Mouse (Mus musculus) heart, embryonic 16.5 days (tissue): ENCODE measurements around the gene Irf7. TPM values are rescaled to one million over a fixed set of nuclear protein-coding genes. Genes with fewer than 3 reads are reported as not detected.
A peak's percentile ranks its signal among the peaks of the same experiment; 100 is the strongest.
"Not testable (repeated sequence)": the region's sequence is repeated elsewhere in the genome, so short reads cannot be mapped to it uniquely, and the experiment has no call there.

Experiments used
- ATAC-seq: fragments of 200-750 bp; cut with Nextera tagmentation; replicated peaks from 2 replicates; pipeline ENCODE4 v1.8.0; 2017; ENCODE audit warnings: moderate number of reproducible peaks; ENCODE audit not compliant: insufficient read depth, low FRiP score; ENCODE audit errors: extremely low read depth
- H3K27ac ChIP-seq: fragments of 300-500 bp; sonication (generic); 2 replicates; pipeline ENCODE4 v1.5.1; 2014; ENCODE audit warnings: mild to moderate bottlenecking, low read length, control low read depth, moderate library complexity
- H3K27me3 ChIP-seq: fragments of 300-500 bp; sonication (generic); 2 replicates; pipeline ENCODE4 v1.6.1; 2014; ENCODE audit warnings: low read length, mixed read lengths; ENCODE audit not compliant: control insufficient read depth, insufficient read depth
- H3K36me3 ChIP-seq: fragments of 300-500 bp; sonication (generic); 2 replicates; pipeline ENCODE4 v1.6.1; 2014; ENCODE audit not compliant: control insufficient read depth, insufficient read depth
- H3K4me1 ChIP-seq: fragments of 300-500 bp; sonication (generic); 2 replicates; pipeline ENCODE4 v1.6.1; 2014; ENCODE audit warnings: low read length, mixed read lengths; ENCODE audit not compliant: control insufficient read depth, insufficient read depth
- H3K4me2 ChIP-seq: fragments of 300-500 bp; sonication (generic); 2 replicates; pipeline ENCODE4 v1.6.1; 2014; ENCODE audit warnings: low read depth, mild to moderate bottlenecking, control low read depth, low read length
- H3K4me3 ChIP-seq: fragments of 300-500 bp; sonication (generic); 2 replicates; pipeline ENCODE4 v1.5.1; 2014; ENCODE audit warnings: mild to moderate bottlenecking, control low read depth, low read length
- H3K9ac ChIP-seq: fragments of 300-500 bp; sonication (generic); 2 replicates; pipeline ENCODE4 v1.6.1; 2014; ENCODE audit warnings: low read length, control low read depth
- H3K9me3 ChIP-seq: fragments of 300-500 bp; sonication (generic); replicated peaks from 2 replicates; pipeline ENCODE4 v1.6.1; 2016; ENCODE audit warnings: low read length; ENCODE audit not compliant: control insufficient read depth
- WGBS: fragments of 180-500 bp; shearing (Covaris S2); extraction: QIAGEN DNeasy Blood & Tissue Kit; methylation state at CpG from one replicate; pipeline ENCODE4 v1.1.7; 2014; 5-methylcytosine and 5-hydroxymethylcytosine counted together
- polyA plus RNA-seq: library from polyadenylated mRNA; unstranded; fragments of >200 nt; fragmentation: Nextera tagmentation; extraction: Ambion mirVana; gene quantifications from 2 replicates; pipeline ENCODE4 v1.2.1, GENCODE M21; 2015

Irf7 gene
- polyA plus RNA-seq, 1 experiment from 2014 or later = 9.1 TPM

- 73% methylated on average over 11 of the region's 11 CpGs for WGBS
- peaks cover 48% of the 10 kb centered on the region for H3K36me3 ChIP-seq
- no peak for ATAC-seq
- no peak overlapping the region for H3K27ac ChIP-seq
- H3K4me3 ChIP-seq = no peak overlapping the region
- H3K4me2 ChIP-seq = no peak overlapping the region
- H3K9ac ChIP-seq = no peak overlapping the region
- H3K9me3 ChIP-seq = no peaks in the 10 kb centered on the region
- peaks cover 12% of the 10 kb centered on the region for H3K4me1 ChIP-seq
- no peaks in the 10 kb centered on the region for H3K27me3 ChIP-seq
These were observed 2.1 kb downstream of the Irf7 start for GRCm38 (mm10) chr7:141264041-141264700.

GRCm38 (mm10) chr7:141263640-141264039 is 2.6 kb downstream of the Irf7 start:
- H3K27me3 ChIP-seq = no peaks in the 10 kb centered on the region
- no peak overlapping the region for H3K27ac ChIP-seq
- no peak overlapping the region for H3K4me3 ChIP-seq
- ATAC-seq = no peak
- 88% methylated on average over 13 of the region's 13 CpGs for WGBS
- peaks cover 54% of the 10 kb centered on the region for H3K36me3 ChIP-seq
- H3K4me2 ChIP-seq = no peak overlapping the region
- no peaks in the 10 kb centered on the region for H3K9me3 ChIP-seq
- H3K4me1 ChIP-seq = peaks cover 12% of the 10 kb centered on the region
- H3K9ac ChIP-seq = no peak overlapping the region

- Histone ChIP-seq H3K4me3 (no peak overlapping the region), H3K27me3 (no peaks in the 10 kb centered on the region), H3K4me2 (no peak overlapping the region), H3K9ac (no peak overlapping the region), H3K27ac (no peak overlapping the region), H3K36me3 (peaks cover 73% of the 10 kb centered on the region), H3K9me3 (no peaks in the 10 kb centered on the region), H3K4me1 (peaks cover 10% of the 10 kb centered on the region)
- 83% methylated on average over 3 of the region's 3 CpGs for WGBS
- no peak for ATAC-seq
These were observed 4.8 kb downstream of the Irf7 start for GRCm38 (mm10) chr7:141261480-141261879.

- no peak for ATAC-seq
- 84% methylated on average over 10 of the region's 10 CpGs for WGBS
These were observed 10.1 kb downstream of the Irf7 start for GRCm38 (mm10) chr7:141256159-141256558.

GRCm38 (mm10) chr7:141250486-141250885 is 15.8 kb downstream of the Irf7 start:
- 74% methylated on average over 4 of the region's 4 CpGs for WGBS
- not testable (repeated sequence) for H3K9me3 ChIP-seq, H3K27ac ChIP-seq

More at GRCm38 (mm10) chr7:141256159-141256558, 10.1 kb downstream of the Irf7 start:
- Histone ChIP-seq H3K4me2 (no peak overlapping the region), H3K36me3 (peaks cover 78% of the 10 kb centered on the region), H3K9ac (no peak overlapping the region), H3K4me3 (no peak overlapping the region), H3K4me1 (no peaks in the 10 kb centered on the region), H3K27ac (no peak overlapping the region), H3K9me3 (no peaks in the 10 kb centered on the region), H3K27me3 (no peaks in the 10 kb centered on the region)

GRCm38 (mm10) chr7:141231551-141231950 is 34.7 kb downstream of the Irf7 start:
- 91% methylated on average over 10 of the region's 10 CpGs for WGBS
- no peaks in the 10 kb centered on the region for H3K9me3 ChIP-seq
- peaks cover 13% of the 10 kb centered on the region for H3K4me1 ChIP-seq
- no peak for ATAC-seq
- H3K4me2 ChIP-seq = no peak overlapping the region
- no peaks in the 10 kb centered on the region for H3K27me3 ChIP-seq
- H3K36me3 ChIP-seq = peaks cover 37% of the 10 kb centered on the region
- no peak overlapping the region for H3K27ac ChIP-seq
- H3K9ac ChIP-seq = no peak overlapping the region
- no peak overlapping the region for H3K4me3 ChIP-seq

More at GRCm38 (mm10) chr7:141250486-141250885, 15.8 kb downstream of the Irf7 start:
- not testable (repeated sequence) for H3K27me3 ChIP-seq, H3K9ac ChIP-seq, H3K4me3 ChIP-seq, H3K4me2 ChIP-seq, H3K4me1 ChIP-seq, ATAC-seq
- peaks cover 67% of the 10 kb centered on the region for H3K36me3 ChIP-seq

GRCm38 (mm10) chr7:141231111-141231510 is 35.2 kb downstream of the Irf7 start:
- 85% methylated on average over 3 of the region's 3 CpGs for WGBS
- ATAC-seq = no peak
- Histone ChIP-seq H3K9me3 (no peaks in the 10 kb centered on the region), H3K9ac (no peak overlapping the region), H3K36me3 (peaks cover 34% of the 10 kb centered on the region), H3K4me1 (peaks cover 13% of the 10 kb centered on the region), H3K4me3 (no peak overlapping the region), H3K4me2 (no peak overlapping the region), H3K27me3 (no peaks in the 10 kb centered on the region), H3K27ac (no peak overlapping the region)

GRCm38 (mm10) chr7:141230570-141230969 is 35.7 kb downstream of the Irf7 start:
- Histone ChIP-seq H3K36me3 (peaks cover 32% of the 10 kb centered on the region), H3K4me1 (peaks cover 13% of the 10 kb centered on the region), H3K4me2 (0 out of 2 replicates have a peak overlapping the region, but pooled peaks have one; percentile 6), H3K4me3 (no peak overlapping the region), H3K9ac (no peak overlapping the region), H3K9me3 (no peaks in the 10 kb centered on the region), H3K27ac (no peak overlapping the region), H3K27me3 (no peaks in the 10 kb centered on the region)
- WGBS = 86% methylated on average over 4 of the region's 4 CpGs
- ATAC-seq = no peak

GRCm38 (mm10) chr7:141229702-141230101 is 36.6 kb downstream of the Irf7 start:
- H3K27me3 ChIP-seq = no peaks in the 10 kb centered on the region
- peak overlapping the region; percentile 98 for H3K4me3 ChIP-seq
- H3K4me1 ChIP-seq = peaks cover 13% of the 10 kb centered on the region
- H3K9ac ChIP-seq = peak overlapping the region; percentile 98
- no peak overlapping the region for H3K27ac ChIP-seq
- peak overlapping the region; percentile 93 for H3K4me2 ChIP-seq
- ATAC-seq = no peak
- H3K9me3 ChIP-seq = no peaks in the 10 kb centered on the region
- peaks cover 27% of the 10 kb centered on the region for H3K36me3 ChIP-seq
- WGBS = 45% methylated on average over 6 of the region's 6 CpGs
